Mouse (Mus musculus): ENCODE data around the gene Acadl.

Acadl gene

DNA sequence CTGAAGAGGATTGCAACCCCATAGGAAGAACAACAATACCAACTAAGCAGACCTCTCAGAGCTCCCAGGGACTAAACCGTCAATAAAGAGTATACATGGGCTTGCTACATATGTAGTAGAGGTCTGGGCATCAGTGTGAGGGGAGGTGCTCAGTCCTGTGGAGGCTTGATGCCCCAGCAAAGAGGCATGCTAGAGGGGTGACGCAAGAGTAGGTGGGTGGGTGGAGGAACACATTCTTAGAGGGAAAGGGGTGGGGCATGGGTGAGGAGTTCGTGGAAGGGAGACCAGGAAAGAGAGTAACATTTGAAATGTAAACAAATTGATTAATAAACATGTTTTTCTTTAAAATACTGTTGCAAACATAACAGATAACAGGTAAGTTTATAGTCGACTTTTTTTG lies 82.0 kb downstream of the Acadl start:
- DNase-seq (ENCODE audit: low read depth) = no peak
